In genomic region chr4:132904765-132905309, GRCm38 (mm10) we compare ENCODE assay signal across 9 mouse cellular contexts. TPM values are rescaled to one million over a fixed set of nuclear protein-coding genes. Genes with fewer than 3 reads are reported as not detected.
DNase-seq lines count a peak whose midpoint lies in the region; TF ChIP-seq lines count a peak whose summit lies in the region.
"Had no signal": no experiment of that assay in that cellular context is flagged by ENCODE, and none has a peak within 500 bp of the region (broad histone marks: within the 10 kb centered on the region; RNA-seq: fewer than 3 reads in every experiment).

No protein-coding gene starts in this region.

- no peaks in the 10 kb centered on the region for H3K27me3 ChIP-seq in spleen, adult 2 months (ENCODE audit: control insufficient read depth, insufficient read depth, low read length)

- DNase-seq in adrenal gland, adult 2 months: peak; percentile 16
- no peak for DNase-seq in adrenal gland, adult 18-20 months (ENCODE audit: low spot score in 2 of 2)
- no peak for DNase-seq in spleen, adult 2 months (ENCODE audit: low read depth in 1 of 2, low spot score in 2 of 2)
- DNase-seq in spleen, adult 18-20 months: no peak
- DNase-seq in kidney, postnatal 36 days: peak; percentile 59 to 85
- DNase-seq in spleen, postnatal 10 days (ENCODE audit: low spot score in 2 of 2): no peak
- no peak for DNase-seq in ovary, postnatal 14 days (ENCODE audit: low spot score)
- no peak for DNase-seq in thymus, postnatal 0 days (ENCODE audit: low spot score)
- DNase-seq: cerebellum, postnatal 25 days had no signal

- no peak for TF ChIP-seq CTCF in spleen, adult 2 months (IDR thresholded peaks at IDR 0.05; ENCODE audit: extremely low read depth, insufficient read depth, insufficient read length, insufficient replicate concordance)

- H3K36me3 ChIP-seq in spleen, adult 2 months (ENCODE audit: control insufficient read depth, insufficient read depth, low read length): peaks cover 35% of the 10 kb centered on the region

- peak overlapping the region; percentile 52 for H3K27ac ChIP-seq in spleen, adult 2 months (ENCODE audit: insufficient read depth, low read length)

- WGBS in spleen, adult 2 months: 83% methylated on average over 9 of the region's 9 CpGs

- H3K4me3 ChIP-seq in spleen, adult 2 months (ENCODE audit: extremely low read depth, insufficient read depth, insufficient read length): no peak overlapping the region

- no peaks in the 10 kb centered on the region; the same call in 1 of the 2 replicates for H3K4me1 ChIP-seq in spleen, adult 2 months (ENCODE audit: control insufficient read depth, insufficient read depth, insufficient read length)

- TF ChIP-seq POLR2A in spleen, adult 2 months (IDR thresholded peaks at IDR 0.05; ENCODE audit: low read depth, low read length): no peak

RNA-seq across cellular contexts. Expression of gene Fam76a, which starts 17.5 kb away (rescaled TPM):
- 10 to 100 TPM; 27.7 to 35.4 TPM for total RNA-seq in adrenal gland, adult 2 months (2021)
- 10.9 and 13.2 TPM in 2 replicates for polyA plus RNA-seq in adrenal gland, adult 2 months (2012; rRNA removed)
- 10 to 100 TPM; 25.2 to 26.1 TPM for total RNA-seq in adrenal gland, adult 18-20 months (2021)
- 7.2 and 9.1 TPM in 2 replicates for polyA plus RNA-seq in spleen, adult 2 months (2012; rRNA removed)
- polyA plus RNA-seq in thymus, postnatal 0 days (2015; fragmentation: Nextera tagmentation; extraction: Ambion mirVana): 45.4 and 52.4 TPM in 2 replicates

RNA-seq across cellular contexts. Expression of gene Stx12, which starts 20.5 kb away (rescaled TPM):
- total RNA-seq in adrenal gland, adult 2 months (2021): 10 to 100 TPM; 52.7 to 58.0 TPM
- 14.6 and 15.6 TPM in 2 replicates for polyA plus RNA-seq in adrenal gland, adult 2 months (2012; rRNA removed)
- 10 to 100 TPM; 58.8 to 59.2 TPM for total RNA-seq in adrenal gland, adult 18-20 months (2021)
- polyA plus RNA-seq in spleen, adult 2 months (2012; rRNA removed): 6.3 and 6.8 TPM in 2 replicates
- 36.0 and 37.2 TPM in 2 replicates for polyA plus RNA-seq in thymus, postnatal 0 days (2015; fragmentation: Nextera tagmentation; extraction: Ambion mirVana)

Comparison
In these comparisons a context has a peak if more than half of its experiments do, and no peak if none do; other contexts are left out.
1. DNase-seq: peak in adrenal gland, adult 2 months (single experiment) and kidney, postnatal 36 days (2 of 2); none in adrenal gland, adult 18-20 months (0 of 2), spleen, adult 2 months (0 of 2), spleen, adult 18-20 months (0 of 2), spleen, postnatal 10 days (0 of 2), ovary, postnatal 14 days (single experiment) and thymus, postnatal 0 days (single experiment).